Mouse (Mus musculus): ENCODE data around the gene Stim2.

Stim2 gene

DNA sequence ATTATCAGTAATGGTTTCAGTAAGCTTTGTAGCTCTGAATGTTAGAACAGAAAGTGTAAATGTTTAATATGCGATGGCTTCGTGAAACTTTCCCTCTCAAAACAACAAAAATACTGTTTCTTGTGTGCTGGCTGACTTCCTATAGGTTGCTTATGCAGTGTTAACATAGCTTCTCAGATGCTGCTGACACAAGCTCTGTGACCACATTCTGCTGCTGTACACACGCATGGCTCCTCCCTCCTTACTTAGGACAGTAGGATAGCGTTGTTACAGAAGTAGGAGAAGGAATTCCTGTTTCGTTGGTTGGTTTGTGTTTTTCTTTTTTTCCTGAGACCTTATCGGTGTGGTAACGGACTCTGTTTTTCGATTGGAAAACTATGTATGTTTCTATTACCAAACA, 42.2 kb downstream of the Stim2 start:
- in situ Hi-C loops (cut with MboI; ENCODE audit: unreplicated experiment in 2 of 2), result no loop called here

- in situ Hi-C loops (cut with MboI; ENCODE audit: unreplicated experiment in 2 of 2), result no loop called here
These were observed 43.7 kb downstream of the Stim2 start for GRCm38 (mm10) chr5:54042013-54042412.

DNA sequence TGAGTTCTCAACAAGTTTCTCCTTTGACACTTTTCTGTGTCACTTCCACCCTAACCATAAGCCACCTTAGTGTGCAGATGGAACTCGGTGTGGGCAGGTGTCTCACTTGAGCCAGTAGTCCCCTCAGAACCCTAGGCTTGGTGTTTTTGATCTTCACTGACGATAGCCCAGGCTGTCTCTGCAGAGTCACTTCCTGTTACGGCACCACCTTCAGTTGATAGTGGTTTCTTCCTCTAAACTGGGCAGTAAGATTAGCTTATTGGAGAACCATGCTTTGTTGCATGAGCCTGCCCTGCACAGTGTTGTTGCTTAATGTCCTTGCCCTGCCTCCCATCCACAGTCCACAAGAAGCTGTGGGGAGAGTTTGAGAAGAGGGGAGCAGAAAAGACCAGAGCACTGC, 47.2 kb downstream of the Stim2 start:
- in situ Hi-C loops (cut with MboI; ENCODE audit: unreplicated experiment in 2 of 2), result no loop called here

DNA sequence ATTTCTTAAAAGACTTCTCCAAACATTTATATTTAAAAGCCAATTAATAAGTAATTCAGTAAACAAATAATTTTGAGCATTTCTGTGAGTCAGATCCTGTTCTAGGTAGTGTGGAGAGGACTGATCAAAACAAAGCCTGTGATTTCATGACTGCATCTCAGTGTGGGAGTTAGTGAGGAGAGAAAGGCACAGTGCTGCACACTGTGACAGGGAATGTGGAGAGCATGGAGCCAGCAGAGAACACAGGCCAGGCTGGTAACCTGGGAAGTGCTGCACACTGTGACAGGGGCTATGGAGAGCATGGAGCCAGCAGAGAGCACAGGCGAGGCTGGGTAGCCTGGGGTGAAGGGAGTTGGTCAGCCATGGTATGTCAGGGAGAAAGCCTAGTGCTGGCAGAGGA, 48.1 kb downstream of the Stim2 start:
- in situ Hi-C loops (cut with MboI; ENCODE audit: unreplicated experiment in 2 of 2), result no loop called here

- in situ Hi-C loops (cut with MboI; ENCODE audit: unreplicated experiment in 2 of 2), result no loop called here
These were observed 50.9 kb downstream of the Stim2 start for GRCm38 (mm10) chr5:54049145-54049733.

DNA sequence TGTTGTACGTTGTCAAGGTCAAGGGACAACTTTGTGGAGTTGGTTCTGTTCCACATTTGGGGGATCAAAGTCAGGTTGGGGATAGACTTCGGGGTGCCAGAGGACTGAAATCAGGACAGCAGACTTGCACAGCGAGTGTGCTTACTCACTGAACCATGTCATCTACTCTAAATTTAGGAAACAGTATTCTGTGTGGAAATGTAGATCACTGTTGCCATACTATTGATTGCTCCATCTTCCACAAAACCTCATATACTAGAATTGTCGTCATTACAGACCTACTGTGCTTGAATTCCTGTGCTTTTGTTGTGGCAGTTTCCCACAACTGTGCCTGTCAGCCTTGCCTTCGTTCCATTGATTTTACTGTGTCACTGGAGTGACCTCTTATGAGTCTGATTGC, 51.6 kb downstream of the Stim2 start:
- in situ Hi-C loops (cut with MboI; ENCODE audit: unreplicated experiment in 2 of 2), result no loop called here

DNA sequence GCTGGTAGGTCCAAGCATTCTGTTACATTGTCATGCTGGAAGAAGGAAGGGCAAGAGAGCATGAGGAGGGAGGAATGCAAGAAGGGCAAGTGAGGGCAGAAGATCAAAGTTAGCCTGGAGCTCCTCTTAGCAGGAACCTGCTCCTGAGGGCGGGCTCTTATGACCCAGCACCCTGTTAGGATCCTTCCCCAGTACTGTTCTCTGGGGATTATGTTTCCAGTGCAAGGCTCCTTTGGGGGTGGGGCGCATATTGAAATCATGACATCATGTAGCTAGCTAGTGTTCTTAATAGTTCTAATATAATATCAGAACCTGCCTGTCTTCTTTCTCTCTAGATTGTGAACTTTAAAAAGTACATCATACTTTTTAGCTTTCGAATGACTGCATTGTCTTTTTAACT, 52.8 kb downstream of the Stim2 start:
- in situ Hi-C loops (cut with MboI; ENCODE audit: unreplicated experiment in 2 of 2), result no loop called here

- in situ Hi-C loops (cut with MboI; ENCODE audit: unreplicated experiment in 2 of 2), result no loop called here
These were observed 53.9 kb downstream of the Stim2 start for GRCm38 (mm10) chr5:54052205-54052604.

DNA sequence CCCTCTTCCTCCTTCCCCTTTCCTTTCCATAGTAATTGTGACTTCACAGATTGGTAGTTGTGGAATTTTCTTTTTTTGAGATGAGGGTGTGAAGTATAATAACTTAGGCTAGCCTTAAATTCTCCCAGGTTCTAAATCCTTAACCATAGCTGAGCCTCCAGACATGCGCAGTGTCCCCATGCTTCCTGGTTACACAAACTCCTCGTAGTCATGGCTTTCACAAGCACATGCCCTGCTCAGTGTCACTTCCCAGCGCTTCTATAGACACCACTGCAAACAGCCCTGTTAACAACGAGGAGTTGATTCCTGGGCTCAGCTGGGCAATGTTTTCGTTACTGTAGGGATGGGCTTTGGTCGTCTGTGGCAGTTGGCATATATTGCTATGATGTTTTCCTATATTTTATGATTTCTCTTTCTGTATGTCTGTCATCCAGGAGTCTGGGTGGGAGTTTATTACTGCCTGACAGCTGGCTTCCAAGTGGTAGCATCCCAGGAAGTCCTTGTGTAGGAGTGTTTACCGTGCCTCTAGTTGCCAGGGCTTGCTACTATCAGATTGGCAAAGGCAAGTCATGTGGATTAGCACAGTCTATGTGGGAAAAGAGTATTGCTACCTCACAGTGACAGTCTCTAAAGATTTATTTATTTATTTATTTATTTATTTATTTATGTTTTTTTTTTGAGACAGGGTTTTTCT, 55.5 kb downstream of the Stim2 start:
- in situ Hi-C loops (cut with MboI; ENCODE audit: unreplicated experiment in 2 of 2), result no loop called here

- in situ Hi-C loops (cut with MboI; ENCODE audit: unreplicated experiment in 2 of 2), result no loop called here
These were observed 58.0 kb downstream of the Stim2 start for GRCm38 (mm10) chr5:54056266-54056665.

GRCm38 (mm10) chr5:54059998-54060397, 61.7 kb downstream of the Stim2 start:
- in situ Hi-C loops (cut with MboI; ENCODE audit: unreplicated experiment in 2 of 2), result no loop called here

DNA sequence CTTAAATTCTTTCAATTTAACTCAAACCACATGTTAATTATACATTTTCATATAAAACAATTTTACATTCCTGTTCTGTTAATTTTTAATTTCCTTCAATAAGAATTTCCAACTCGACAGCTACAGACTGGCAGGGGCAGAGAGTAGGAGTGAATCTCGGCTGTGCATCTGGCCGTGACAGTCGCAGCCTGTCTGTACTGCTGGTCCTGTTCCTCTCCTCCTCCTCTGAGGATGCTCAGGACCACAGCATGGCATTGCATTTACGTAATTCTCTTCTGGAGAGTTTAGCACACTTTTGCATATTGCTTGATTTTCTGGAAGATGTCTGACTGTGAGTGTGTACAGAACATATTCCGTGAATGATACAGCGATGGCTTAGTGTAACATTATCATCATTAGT, 63.8 kb downstream of the Stim2 start:
- in situ Hi-C loops (cut with MboI; ENCODE audit: unreplicated experiment in 2 of 2), result no loop called here

- in situ Hi-C loops (cut with MboI; ENCODE audit: unreplicated experiment in 2 of 2), result no loop called here
These were observed 69.3 kb downstream of the Stim2 start for GRCm38 (mm10) chr5:54067591-54067990.

DNA sequence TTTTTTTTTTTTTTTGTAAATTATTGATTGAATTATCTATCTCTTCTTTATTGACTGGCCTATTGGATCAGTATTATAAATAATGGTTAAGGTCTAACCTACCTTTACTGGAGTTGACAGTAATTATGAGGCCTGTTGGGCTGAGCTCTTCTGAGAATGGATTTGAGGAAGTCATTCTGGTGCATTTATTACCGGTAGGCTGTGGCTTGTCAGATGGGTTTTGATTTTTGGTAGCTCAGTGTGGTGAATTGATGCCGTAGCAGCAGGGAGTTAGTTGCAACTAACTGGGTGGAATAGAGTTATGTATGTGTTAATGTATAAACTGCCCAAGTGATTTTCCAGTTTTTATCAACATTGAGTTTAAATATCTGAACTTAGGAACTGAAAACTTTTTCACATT, 72.2 kb downstream of the Stim2 start:
- in situ Hi-C loops (cut with MboI; ENCODE audit: unreplicated experiment in 2 of 2), result no loop called here

GRCm38 (mm10) chr5:54071288-54071687, 73.0 kb downstream of the Stim2 start:
- in situ Hi-C loops (cut with MboI; ENCODE audit: unreplicated experiment in 2 of 2), result no loop called here

- in situ Hi-C loops (cut with MboI; ENCODE audit: unreplicated experiment in 2 of 2), result no loop called here
These were observed 73.4 kb downstream of the Stim2 start for GRCm38 (mm10) chr5:54071705-54072104.

GRCm38 (mm10) chr5:54073291-54073690, 75.0 kb downstream of the Stim2 start:
- in situ Hi-C loops (cut with MboI; ENCODE audit: unreplicated experiment in 2 of 2), result no loop called here

DNA sequence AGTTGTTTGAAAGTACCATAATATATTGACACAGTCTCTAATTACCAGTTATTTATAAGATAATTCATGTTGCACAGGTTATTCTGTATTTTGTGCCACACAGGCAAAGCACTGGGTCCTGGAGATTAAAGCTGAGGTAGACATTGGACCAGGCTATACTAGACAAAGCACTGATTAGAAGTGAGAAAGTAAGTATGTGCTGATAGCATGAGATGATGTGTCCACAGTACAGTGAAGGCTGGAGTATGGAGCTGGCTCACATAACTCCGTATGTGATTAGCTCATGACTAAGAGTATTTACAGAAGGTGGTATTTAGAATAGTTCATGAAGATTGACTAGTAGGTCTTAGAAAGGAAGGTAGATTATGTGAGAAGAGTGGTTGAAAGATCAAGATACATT, 81.7 kb downstream of the Stim2 start:
- in situ Hi-C loops (cut with MboI; ENCODE audit: unreplicated experiment in 2 of 2), result no loop called here

DNA sequence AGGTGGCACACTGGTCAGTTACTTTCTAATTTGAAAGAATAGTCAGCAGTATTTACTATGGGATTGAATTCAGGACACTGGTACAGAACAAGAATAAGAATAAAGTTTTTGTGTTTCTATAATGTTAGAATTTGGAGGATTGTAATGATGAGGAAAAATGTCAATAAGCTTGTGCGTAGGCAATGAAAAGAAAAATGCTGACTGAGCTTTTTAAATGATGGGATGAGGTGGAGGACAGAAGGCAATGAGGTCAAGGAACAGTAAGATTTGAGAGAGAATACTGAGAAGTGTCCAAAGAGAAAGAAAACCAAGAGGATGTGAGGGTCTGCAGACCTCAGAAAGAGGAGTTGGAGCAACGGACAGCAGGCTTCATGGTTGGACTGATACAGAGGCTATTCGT, 89.6 kb downstream of the Stim2 start:
- in situ Hi-C loops (cut with MboI; ENCODE audit: unreplicated experiment in 2 of 2), result loop anchor here in 1 of 2 experiments (5.0 kb wide), 1 partner anchor 91 kb away; the partner anchor contains the start of gene Stim2

- in situ Hi-C loops (cut with MboI; ENCODE audit: unreplicated experiment in 2 of 2), result no loop called here
These were observed 99.9 kb downstream of the Stim2 start for GRCm38 (mm10) chr5:54098219-54098618.

DNA sequence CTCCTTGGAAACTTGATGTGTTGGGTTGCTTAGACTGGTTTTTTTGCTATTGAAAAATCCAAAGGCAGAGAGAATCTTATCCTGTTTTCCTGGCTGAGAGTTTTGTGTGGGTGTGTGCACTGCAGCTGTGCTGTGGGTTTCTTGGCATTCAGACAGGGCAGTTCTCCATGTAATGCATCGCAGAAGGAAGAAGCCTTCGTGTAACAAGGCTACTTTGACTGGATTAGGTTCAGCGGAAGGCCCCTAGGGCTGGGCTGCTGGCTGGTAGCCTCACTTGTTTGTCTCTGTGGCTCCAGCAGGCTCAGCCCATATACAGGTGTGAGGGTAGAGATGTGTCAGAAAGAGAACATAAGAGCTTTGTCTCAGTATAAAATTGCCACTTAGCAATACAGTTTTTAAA, 102.6 kb downstream of the Stim2 start:
- in situ Hi-C loops (cut with MboI; ENCODE audit: unreplicated experiment in 2 of 2), result loop anchor here (5.0 to 25.0 kb wide), 5 partner anchors 104 to 1939 kb away; partner anchors contain the start of genes Dhx15 (in 1 of the 2) and Stim2 (in 1 of the 2)

GRCm38 (mm10) chr5:54101318-54101717, 103.0 kb downstream of the Stim2 start:
- in situ Hi-C loops (cut with MboI; ENCODE audit: unreplicated experiment in 2 of 2), result loop anchor here (5.0 to 25.0 kb wide), 5 partner anchors 104 to 1939 kb away; partner anchors contain the start of genes Dhx15 (in 1 of the 2) and Stim2 (in 1 of the 2)

All from v-Abl transformed pro-B cells (cell line).